Mouse (Mus musculus): ENCODE data around the gene Sbp. TPM values are rescaled to one million over a fixed set of nuclear protein-coding genes. Genes with fewer than 3 reads are reported as not detected.
A peak's percentile ranks its signal among the peaks of the same experiment; 100 is the strongest.

Gene Sbp
- polyA plus RNA-seq, 1 experiment from 2014 or later = not detected

- no peaks in the 10 kb centered on the region for H3K36me3 ChIP-seq (ENCODE audit: control insufficient read depth, insufficient read depth, low read length)
- no peaks in the 10 kb centered on the region for H3K9me3 ChIP-seq (ENCODE audit: control insufficient read depth, low read length)
- no peak within 1 kb of the TSS for H3K4me2 ChIP-seq (ENCODE audit: low read depth, low read length)
- no peaks in the 10 kb centered on the region; the same call in 1 of the 2 replicates for H3K27me3 ChIP-seq (ENCODE audit: control insufficient read depth, insufficient read depth, low read depth, low read length)
- H3K27ac ChIP-seq (ENCODE audit: low read length) = no peak within 1 kb of the TSS
- H3K4me3 ChIP-seq (ENCODE audit: low read length) = no peak within 1 kb of the TSS
- H3K4me1 ChIP-seq (replicated peaks; ENCODE audit: control insufficient read depth, insufficient read depth, low read length) = no peaks in the 10 kb centered on the region
- ATAC-seq (ENCODE audit: low read depth) = 0 out of 2 replicates have a peak, but pooled peaks have one; percentile 43
- H3K9ac ChIP-seq (ENCODE audit: low read length) = no peak within 1 kb of the TSS
- 49% methylated on average over 10 of the region's 10 CpGs for WGBS
These were observed 38.9 kb downstream of the Sbp start, which contains the start of gene Prss30 for GRCm38 (mm10) chr17:23980297-23980909. Gene Prss30 (minus strand): TSS chr17:23980566.

GRCm38 (mm10) chr17:23982912-23983311 lies 41.4 kb downstream of the Sbp start:
- H3K4me3 ChIP-seq (ENCODE audit: low read length) = no peak overlapping the region
- H3K4me1 ChIP-seq (replicated peaks; ENCODE audit: control insufficient read depth, insufficient read depth, low read length) = no peaks in the 10 kb centered on the region
- H3K9ac ChIP-seq (ENCODE audit: low read length) = no peak overlapping the region
- WGBS = 53% methylated on average over 4 of the region's 4 CpGs
- no peak overlapping the region for H3K4me2 ChIP-seq (ENCODE audit: low read depth, low read length)
- H3K9me3 ChIP-seq (ENCODE audit: control insufficient read depth, low read length) = no peaks in the 10 kb centered on the region
- no peak overlapping the region for H3K27ac ChIP-seq (ENCODE audit: low read length)
- no peak for ATAC-seq (ENCODE audit: low read depth)
- no peaks in the 10 kb centered on the region for H3K36me3 ChIP-seq (ENCODE audit: control insufficient read depth, insufficient read depth, low read length)
- no peaks in the 10 kb centered on the region; the same call in 1 of the 2 replicates for H3K27me3 ChIP-seq (ENCODE audit: control insufficient read depth, insufficient read depth, low read depth, low read length)

- no peak overlapping the region for H3K4me2 ChIP-seq (ENCODE audit: low read depth, low read length)
- H3K36me3 ChIP-seq (ENCODE audit: control insufficient read depth, insufficient read depth, low read length) = no peaks in the 10 kb centered on the region
- no peak overlapping the region for H3K27ac ChIP-seq (ENCODE audit: low read length)
- H3K4me3 ChIP-seq (ENCODE audit: low read length) = no peak overlapping the region
- ATAC-seq (ENCODE audit: low read depth) = no peak
- H3K4me1 ChIP-seq (replicated peaks; ENCODE audit: control insufficient read depth, insufficient read depth, low read length) = no peaks in the 10 kb centered on the region
- 74% methylated on average over 1 of the region's 1 CpGs for WGBS
- no peaks in the 10 kb centered on the region for H3K9me3 ChIP-seq (ENCODE audit: control insufficient read depth, low read length)
- H3K27me3 ChIP-seq (ENCODE audit: control insufficient read depth, insufficient read depth, low read depth, low read length) = no peaks in the 10 kb centered on the region; the same call in 1 of the 2 replicates
- H3K9ac ChIP-seq (ENCODE audit: low read length) = no peak overlapping the region
These were observed 43.5 kb downstream of the Sbp start for GRCm38 (mm10) chr17:23984989-23985388.

DNA sequence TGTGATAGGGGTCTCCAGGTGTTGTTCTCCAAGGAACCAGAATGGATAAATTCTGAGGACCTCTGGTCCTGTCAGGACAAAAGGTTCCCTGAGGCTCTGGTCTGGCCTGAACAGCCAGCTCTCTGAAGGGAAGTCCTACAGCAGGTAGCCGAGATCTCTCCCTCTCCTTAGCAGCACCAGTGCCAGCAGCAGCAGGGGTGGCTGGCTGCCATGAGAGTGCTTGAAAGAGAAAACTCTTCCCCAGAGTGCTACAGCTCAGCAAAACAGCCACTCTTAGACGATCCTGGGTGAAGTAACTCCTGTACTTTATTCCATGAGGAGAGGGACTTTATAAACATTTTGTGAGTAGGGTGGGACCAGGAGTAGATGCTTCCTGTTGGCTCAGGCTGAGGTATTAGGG lies 48.3 kb downstream of the Sbp start:
- WGBS = 18% methylated on average over 2 of the region's 2 CpGs
- peaks cover 5% of the 10 kb centered on the region; the same call in 1 of the 2 replicates for H3K4me1 ChIP-seq (replicated peaks; ENCODE audit: control insufficient read depth, insufficient read depth, low read length)
- no peak for ATAC-seq (ENCODE audit: low read depth)
- H3K9ac ChIP-seq (ENCODE audit: low read length) = no peak overlapping the region
- no peaks in the 10 kb centered on the region for H3K36me3 ChIP-seq (ENCODE audit: control insufficient read depth, insufficient read depth, low read length)
- no peaks in the 10 kb centered on the region; the same call in 1 of the 2 replicates for H3K27me3 ChIP-seq (ENCODE audit: control insufficient read depth, insufficient read depth, low read depth, low read length)
- H3K4me2 ChIP-seq (ENCODE audit: low read depth, low read length) = no peak overlapping the region
- no peaks in the 10 kb centered on the region for H3K9me3 ChIP-seq (ENCODE audit: control insufficient read depth, low read length)
- H3K27ac ChIP-seq (ENCODE audit: low read length) = no peak overlapping the region
- no peak overlapping the region for H3K4me3 ChIP-seq (ENCODE audit: low read length)

DNA sequence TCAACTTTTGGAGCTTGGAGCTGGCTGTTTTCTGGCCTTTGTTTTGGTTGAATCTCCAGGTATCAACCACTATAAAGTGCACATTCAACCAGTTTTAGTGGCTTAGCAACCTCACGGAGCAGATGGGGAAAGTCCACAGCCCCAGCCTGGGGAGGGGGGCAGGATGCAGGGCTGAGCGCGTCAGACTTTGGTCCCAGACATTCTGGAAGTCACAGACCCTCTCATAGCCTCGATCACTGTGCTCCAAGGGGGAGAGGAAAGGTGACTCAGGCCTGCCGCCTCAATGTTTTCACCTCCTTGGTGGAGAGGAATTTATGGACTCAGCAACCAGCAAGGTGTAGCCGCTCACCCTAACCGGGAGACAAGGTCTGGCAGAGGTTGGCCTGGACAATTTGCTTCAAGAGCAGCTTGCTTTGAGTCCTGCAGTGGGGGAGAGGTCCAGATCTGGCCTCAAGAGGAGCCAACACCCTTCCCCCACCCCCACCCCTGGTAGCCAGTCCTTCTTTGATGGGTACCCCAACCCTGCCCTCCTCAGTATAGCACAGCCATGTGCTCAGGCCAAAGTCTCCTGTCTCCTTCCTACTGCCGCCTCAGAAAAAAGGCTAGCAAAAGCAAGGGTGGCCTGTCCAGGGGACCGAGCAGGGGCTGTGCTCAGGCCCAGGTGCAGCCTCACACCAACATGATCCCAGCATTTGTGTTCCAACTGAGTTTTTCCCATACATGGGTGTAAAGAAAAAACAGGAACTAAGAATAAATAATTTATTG lies 51.5 kb downstream of the Sbp start:
- Histone ChIP-seq H3K27me3 (ENCODE audit: control insufficient read depth, insufficient read depth, low read depth, low read length) (no peaks in the 10 kb centered on the region), H3K9ac (ENCODE audit: low read length) (0 out of 2 replicates have a peak overlapping the region, but pooled peaks have one; percentile 21), H3K9me3 (ENCODE audit: control insufficient read depth, low read length) (no peaks in the 10 kb centered on the region), H3K4me3 (ENCODE audit: low read length) (peak overlapping the region; percentile 13; the same call in 1 of the 2 replicates), H3K4me2 (ENCODE audit: low read depth, low read length) (peak overlapping the region; percentile 49), H3K4me1 (replicated peaks; ENCODE audit: control insufficient read depth, insufficient read depth, low read length) (peaks cover 10% of the 10 kb centered on the region), H3K36me3 (ENCODE audit: control insufficient read depth, insufficient read depth, low read length) (no peaks in the 10 kb centered on the region), H3K27ac (ENCODE audit: low read length) (no peak overlapping the region)
- 63% methylated on average over 9 of the region's 9 CpGs for WGBS
- peak; percentile 26; the same call in 1 of the 2 replicates for ATAC-seq (ENCODE audit: low read depth)

- H3K9ac ChIP-seq (ENCODE audit: low read length) = peak overlapping the region; percentile 49
- no peaks in the 10 kb centered on the region for H3K9me3 ChIP-seq (ENCODE audit: control insufficient read depth, low read length)
These were observed 52.3 kb downstream of the Sbp start for GRCm38 (mm10) chr17:23993559-23994428.

DNA sequence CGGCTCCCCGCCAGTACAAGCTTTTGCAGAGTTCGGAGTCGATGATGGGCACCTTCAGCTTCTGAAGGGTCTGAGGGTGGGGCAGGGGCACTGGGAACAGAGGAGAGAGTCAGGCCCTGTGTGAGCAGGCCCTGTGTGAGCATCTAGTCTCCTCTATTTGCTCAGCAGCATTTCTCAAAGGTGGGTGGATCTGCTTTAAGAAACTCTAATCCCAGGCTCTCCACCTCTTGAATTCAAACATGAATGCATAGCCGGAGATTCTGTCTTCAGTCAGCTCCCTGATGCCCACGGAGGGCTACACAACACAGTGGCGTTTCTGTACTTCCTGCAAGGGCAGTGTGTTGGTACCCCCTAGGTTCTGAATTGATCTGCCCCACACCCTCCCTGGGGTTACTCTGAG lies 53.2 kb downstream of the Sbp start:
- H3K27ac ChIP-seq (ENCODE audit: low read length) = no peak overlapping the region
- no peaks in the 10 kb centered on the region for H3K36me3 ChIP-seq (ENCODE audit: control insufficient read depth, insufficient read depth, low read length)
- 72% methylated on average over 7 of the region's 7 CpGs for WGBS
- peaks cover 13% of the 10 kb centered on the region for H3K4me1 ChIP-seq (replicated peaks; ENCODE audit: control insufficient read depth, insufficient read depth, low read length)
- no peaks in the 10 kb centered on the region for H3K9me3 ChIP-seq (ENCODE audit: control insufficient read depth, low read length)
- no peak overlapping the region for H3K9ac ChIP-seq (ENCODE audit: low read length)
- no peak overlapping the region for H3K4me3 ChIP-seq (ENCODE audit: low read length)
- H3K4me2 ChIP-seq (ENCODE audit: low read depth, low read length) = no peak overlapping the region
- no peaks in the 10 kb centered on the region for H3K27me3 ChIP-seq (ENCODE audit: control insufficient read depth, insufficient read depth, low read depth, low read length)
- no peak for ATAC-seq (ENCODE audit: low read depth)

More at GRCm38 (mm10) chr17:23993559-23994428, 52.3 kb downstream of the Sbp start:
- H3K4me2 ChIP-seq (ENCODE audit: low read depth, low read length) = peak overlapping the region; percentile 49
- peak; percentile 81 for ATAC-seq (ENCODE audit: low read depth)
- WGBS = 12% methylated on average over 31 of the region's 31 CpGs
- H3K4me3 ChIP-seq (ENCODE audit: low read length) = peak overlapping the region; percentile 21
- H3K36me3 ChIP-seq (ENCODE audit: control insufficient read depth, insufficient read depth, low read length) = no peaks in the 10 kb centered on the region
- H3K27ac ChIP-seq (ENCODE audit: low read length) = no peak overlapping the region
- H3K27me3 ChIP-seq (ENCODE audit: control insufficient read depth, insufficient read depth, low read depth, low read length) = no peaks in the 10 kb centered on the region
- H3K4me1 ChIP-seq (replicated peaks; ENCODE audit: control insufficient read depth, insufficient read depth, low read length) = peaks cover 13% of the 10 kb centered on the region
